Mouse (Mus musculus) stomach, embryonic 15.5 days (tissue): ENCODE results near the gene Exoc2. TPM values are rescaled to one million over a fixed set of nuclear protein-coding genes. Genes with fewer than 3 reads are reported as not detected.

Experiments
- ATAC-seq: fragments of 200-750 bp; cut with Nextera tagmentation; 2 replicates; pipeline ENCODE4 v1.8.0; 2017; ENCODE audit warnings: low read depth, moderate number of reproducible peaks, moderate TSS enrichment; ENCODE audit not compliant: insufficient read depth, low FRiP score
- H3K27ac ChIP-seq: fragments of 300-500 bp; sonication (generic); 2 replicates; pipeline ENCODE4 v1.5.1; 2015; ENCODE audit warnings: mild to moderate bottlenecking, inconsistent platforms
- H3K27me3 ChIP-seq: fragments of 300-500 bp; sonication (generic); replicated peaks from 2 replicates; pipeline ENCODE4 v1.6.1; 2015; ENCODE audit warnings: inconsistent platforms
- H3K36me3 ChIP-seq: fragments of 300-500 bp; sonication (generic); 2 replicates; pipeline ENCODE4 v1.6.1; 2015; ENCODE audit warnings: inconsistent platforms
- H3K4me1 ChIP-seq: fragments of 300-500 bp; sonication (generic); 2 replicates; pipeline ENCODE4 v1.6.1; 2015; ENCODE audit warnings: inconsistent platforms
- H3K4me2 ChIP-seq: fragments of 300-500 bp; sonication (generic); 2 replicates; pipeline ENCODE4 v1.6.1; 2015; ENCODE audit warnings: mild to moderate bottlenecking, inconsistent platforms
- H3K4me3 ChIP-seq: fragments of 300-500 bp; sonication (generic); replicated peaks from 2 replicates; pipeline ENCODE4 v1.5.1; 2015; ENCODE audit warnings: inconsistent platforms
- H3K9ac ChIP-seq: fragments of 300-500 bp; sonication (generic); 2 replicates; pipeline ENCODE4 v1.6.1; 2015; ENCODE audit warnings: inconsistent platforms
- H3K9me3 ChIP-seq: fragments of 300-500 bp; sonication (generic); 2 replicates; pipeline ENCODE4 v1.6.1; 2016; ENCODE audit warnings: inconsistent platforms
- WGBS: fragments of 180-500 bp; shearing (Covaris S2); methylation state at CpG from one replicate; pipeline ENCODE4 v1.1.7; 2015; 5-methylcytosine and 5-hydroxymethylcytosine counted together
- polyA plus RNA-seq: library from polyadenylated mRNA; unstranded; fragments of >200 nt; fragmentation: Nextera tagmentation; extraction: Ambion mirVana; gene quantifications from 2 replicates; pipeline ENCODE4 v1.2.1, GENCODE M21; 2015

Gene Exoc2
- polyA plus RNA-seq, 1 experiment from 2014 or later = 26.6 TPM

DNA sequence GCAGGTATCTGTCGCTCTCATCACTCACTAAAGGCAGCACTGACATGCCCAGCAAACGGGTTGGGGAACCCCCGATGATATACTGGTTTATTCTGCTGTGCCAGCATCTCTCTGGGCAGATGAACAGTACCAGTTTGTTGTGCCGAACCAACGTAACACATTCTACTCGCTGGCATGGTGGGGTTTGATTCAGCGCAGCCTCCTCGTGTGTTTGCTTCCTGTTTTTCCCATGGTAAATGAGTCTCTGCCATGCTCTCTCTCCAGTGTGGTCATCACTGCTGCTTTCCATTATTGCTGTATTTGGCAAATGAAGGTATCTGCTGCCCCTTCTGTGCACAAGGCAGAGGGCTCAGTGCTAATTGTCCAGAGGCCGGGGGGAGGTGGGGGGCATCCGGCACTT lies 15.8 kb upstream of the Exoc2 start:
- H3K4me1 ChIP-seq = 0 out of 2 replicates have a peak, but pooled peaks cover 10% of the 10 kb centered on the region
- no peak overlapping the region for H3K9ac ChIP-seq
- H3K27ac ChIP-seq = no peak overlapping the region; the same call in 1 of the 2 replicates
- H3K4me2 ChIP-seq = no peak overlapping the region
- 66% methylated on average over 10 of the region's 10 CpGs for WGBS
- no peak for ATAC-seq
- no peaks in the 10 kb centered on the region for H3K27me3 ChIP-seq
- no peaks in the 10 kb centered on the region for H3K36me3 ChIP-seq
- no peak overlapping the region for H3K4me3 ChIP-seq
- no peaks in the 10 kb centered on the region for H3K9me3 ChIP-seq

DNA sequence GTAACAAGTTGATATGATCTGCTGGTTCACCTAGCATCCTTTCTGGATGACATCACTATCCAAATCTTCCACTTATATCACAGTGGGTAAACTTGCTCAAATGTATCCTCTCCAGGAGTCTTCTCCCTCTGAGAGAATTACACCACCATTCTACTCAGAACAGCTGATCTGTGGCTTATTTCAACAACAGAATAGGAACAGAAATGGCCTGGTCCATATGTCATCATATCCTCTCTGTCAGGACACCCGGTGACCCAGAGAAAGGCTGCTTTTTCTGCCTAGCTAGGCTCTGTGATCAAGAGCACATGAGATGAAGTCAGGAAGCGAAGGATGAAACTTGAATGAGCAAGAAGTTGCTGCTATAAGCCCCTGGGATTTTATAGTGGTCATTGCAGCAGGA lies 13.8 kb upstream of the Exoc2 start:
- H3K4me3 ChIP-seq = no peak overlapping the region
- no peak overlapping the region for H3K27ac ChIP-seq
- H3K9me3 ChIP-seq = no peaks in the 10 kb centered on the region
- no peak for ATAC-seq
- 68% methylated on average over 2 of the region's 2 CpGs for WGBS
- H3K4me2 ChIP-seq = no peak overlapping the region
- no peak overlapping the region for H3K9ac ChIP-seq
- 0 out of 2 replicates have a peak, but pooled peaks cover 10% of the 10 kb centered on the region for H3K4me1 ChIP-seq
- H3K27me3 ChIP-seq = no peaks in the 10 kb centered on the region
- no peaks in the 10 kb centered on the region for H3K36me3 ChIP-seq

DNA sequence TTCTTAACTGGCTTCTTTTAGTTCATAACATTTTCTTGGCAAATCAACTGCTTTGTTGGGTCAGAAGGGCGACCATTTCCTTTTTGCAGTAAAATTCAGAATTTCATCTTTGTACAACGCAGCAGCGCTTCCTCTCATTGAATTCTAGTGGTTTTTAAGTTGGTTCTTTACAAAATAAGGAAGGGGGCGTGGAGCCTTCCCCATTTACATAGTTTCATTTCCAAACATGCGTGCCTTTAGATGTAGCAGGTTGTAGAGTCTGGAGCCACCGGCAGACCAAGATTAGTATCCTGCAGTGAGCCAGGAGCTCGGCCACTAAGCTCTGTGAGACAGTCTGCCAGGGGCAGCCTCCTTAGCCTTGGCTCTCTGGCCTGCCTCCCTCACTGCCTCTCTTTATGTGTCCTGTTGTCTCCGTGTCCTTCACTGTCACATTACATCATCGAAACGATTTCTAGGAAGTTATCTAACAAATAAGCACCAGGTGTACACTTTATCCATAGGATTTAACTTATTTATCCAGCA lies 13.1 kb upstream of the Exoc2 start:
- H3K36me3 ChIP-seq = no peaks in the 10 kb centered on the region
- H3K4me3 ChIP-seq = no peak overlapping the region
- no peak overlapping the region for H3K9ac ChIP-seq
- H3K27ac ChIP-seq = peak overlapping the region; percentile 76; the same call in 1 of the 2 replicates
- no peak overlapping the region for H3K4me2 ChIP-seq
- no peaks in the 10 kb centered on the region for H3K9me3 ChIP-seq
- H3K27me3 ChIP-seq = no peaks in the 10 kb centered on the region
- 59% methylated on average over 10 of the region's 10 CpGs for WGBS
- H3K4me1 ChIP-seq = 0 out of 2 replicates have a peak, but pooled peaks cover 10% of the 10 kb centered on the region
- ATAC-seq = no peak

DNA sequence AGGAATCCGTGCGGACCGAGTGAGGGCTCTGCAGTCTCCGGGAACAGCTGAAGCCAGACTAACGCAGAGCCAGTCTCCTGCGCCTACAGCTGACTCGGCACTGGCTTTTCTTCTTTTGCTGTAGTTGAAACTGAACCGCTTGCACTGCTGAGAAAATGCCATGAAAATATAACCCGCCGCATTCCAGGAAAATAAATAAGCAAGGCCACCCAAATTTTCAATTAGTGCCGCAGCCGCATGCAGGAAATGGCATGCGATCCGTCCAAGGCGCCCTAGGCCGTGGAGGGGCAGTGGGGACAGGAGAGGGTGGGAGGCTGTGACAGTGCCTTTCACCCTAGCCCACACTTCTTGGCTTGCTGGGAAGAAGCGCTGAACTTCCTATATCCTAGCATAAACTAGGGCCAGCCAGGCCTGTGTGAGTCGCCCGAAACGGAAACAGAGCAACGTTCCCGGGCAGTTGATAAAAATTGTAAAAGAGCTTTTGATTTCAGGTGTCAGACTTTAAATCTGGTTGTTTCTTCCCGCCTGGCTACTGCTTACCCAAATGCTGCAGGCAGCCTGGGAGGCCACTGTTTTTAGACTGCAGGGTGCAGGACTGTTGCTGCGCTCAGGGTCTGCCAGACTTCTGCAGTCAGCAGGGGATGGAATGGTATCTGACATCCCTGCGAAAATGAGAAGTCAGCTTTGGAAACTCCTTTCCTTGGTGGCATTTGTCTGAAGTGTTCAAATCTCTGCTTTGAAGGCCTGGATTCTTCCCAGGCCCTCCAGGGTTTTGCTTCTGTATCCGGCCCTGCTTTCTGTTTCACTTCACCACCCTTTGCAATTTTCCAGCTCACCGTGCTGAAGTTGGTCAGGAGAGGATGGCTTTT lies 11.9 kb upstream of the Exoc2 start:
- Histone ChIP-seq H3K4me3 (peak overlapping the region; percentile 31), H3K27me3 (no peaks in the 10 kb centered on the region), H3K4me2 (peak overlapping the region; percentile 56), H3K27ac (peak overlapping the region; percentile 76), H3K9ac (peak overlapping the region; percentile 10; the same call in 1 of the 2 replicates), H3K9me3 (no peaks in the 10 kb centered on the region), H3K4me1 (0 out of 2 replicates have a peak, but pooled peaks cover 10% of the 10 kb centered on the region), H3K36me3 (no peaks in the 10 kb centered on the region)
- ATAC-seq = peak; percentile 58; the same call in 1 of the 2 replicates
- WGBS = 13% methylated on average over 27 of the region's 27 CpGs

DNA sequence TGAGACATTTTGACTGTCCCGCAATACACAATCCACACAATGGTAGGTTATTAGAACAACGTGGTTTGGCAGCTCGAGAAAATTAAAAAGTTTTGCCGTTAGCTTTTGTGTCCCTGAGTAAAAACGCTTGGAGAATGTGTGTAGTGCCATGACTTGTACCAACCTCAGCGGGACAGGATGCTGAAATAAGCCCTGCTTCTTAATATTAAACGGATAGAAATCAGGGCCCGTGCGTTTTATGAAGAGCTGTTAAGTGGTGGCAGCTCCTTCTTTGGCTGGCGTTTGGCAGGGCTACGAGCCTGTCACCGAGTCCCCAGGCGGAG lies 11.3 kb upstream of the Exoc2 start:
- ATAC-seq = no peak
- Histone ChIP-seq H3K4me3 (peak overlapping the region; percentile 31), H3K9ac (no peak overlapping the region), H3K27me3 (no peaks in the 10 kb centered on the region), H3K27ac (peak overlapping the region; percentile 76), H3K4me1 (0 out of 2 replicates have a peak, but pooled peaks cover 9% of the 10 kb centered on the region), H3K4me2 (peak overlapping the region; percentile 56), H3K36me3 (no peaks in the 10 kb centered on the region), H3K9me3 (no peaks in the 10 kb centered on the region)
- WGBS = 21% methylated on average over 13 of the region's 13 CpGs

DNA sequence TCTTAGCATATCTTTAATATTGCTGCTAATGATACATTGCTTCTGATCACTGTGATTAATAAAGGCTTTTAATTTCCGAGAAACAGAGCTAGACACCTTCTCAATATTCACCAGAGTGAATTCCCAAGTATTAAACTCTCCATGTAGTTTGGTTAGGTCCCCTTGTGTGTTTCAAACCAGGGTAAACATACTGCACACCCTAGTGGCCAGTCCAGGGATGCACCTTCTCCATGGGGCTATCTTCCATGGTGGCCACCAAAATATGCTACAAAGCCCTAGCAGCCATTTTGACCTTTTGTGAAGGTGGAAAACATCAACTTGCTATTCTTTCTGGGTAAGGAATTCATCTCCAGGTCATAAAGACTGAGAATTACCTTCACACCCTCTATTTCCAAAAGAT lies 7.8 kb upstream of the Exoc2 start:
- Histone ChIP-seq H3K9ac (no peak overlapping the region), H3K9me3 (no peaks in the 10 kb centered on the region), H3K27ac (no peak overlapping the region), H3K4me2 (no peak overlapping the region), H3K36me3 (no peaks in the 10 kb centered on the region), H3K4me1 (0 out of 2 replicates have a peak, but pooled peaks cover 4% of the 10 kb centered on the region), H3K4me3 (no peak overlapping the region), H3K27me3 (no peaks in the 10 kb centered on the region)
- no peak for ATAC-seq
- 67% methylated on average over 1 of the region's 1 CpGs for WGBS

DNA sequence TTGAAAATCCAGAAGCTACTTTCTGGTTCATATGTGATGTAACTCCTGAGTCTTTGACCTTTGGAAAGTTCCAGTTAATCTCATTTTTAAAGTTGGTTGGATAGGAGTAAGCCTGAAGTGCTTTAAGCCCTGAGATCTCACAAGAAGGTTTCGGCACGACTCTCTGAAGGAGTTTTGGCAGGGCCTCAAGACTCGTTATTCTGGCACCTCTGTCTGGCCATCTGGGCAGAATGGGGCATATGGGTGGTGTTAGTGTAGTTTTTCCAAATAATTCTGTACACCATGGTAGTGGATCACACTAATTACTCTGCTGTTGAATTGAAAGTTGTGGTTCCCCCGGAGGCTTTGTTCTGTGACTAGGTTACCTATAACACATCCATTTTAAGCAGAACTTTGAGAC lies 4.3 kb upstream of the Exoc2 start:
- no peak for ATAC-seq
- Histone ChIP-seq H3K9me3 (no peaks in the 10 kb centered on the region), H3K27ac (no peak overlapping the region), H3K4me3 (no peak overlapping the region), H3K4me2 (no peak overlapping the region), H3K27me3 (no peaks in the 10 kb centered on the region), H3K36me3 (no peaks in the 10 kb centered on the region), H3K9ac (no peak overlapping the region), H3K4me1 (no peaks in the 10 kb centered on the region)
- 57% methylated on average over 4 of the region's 4 CpGs for WGBS

DNA sequence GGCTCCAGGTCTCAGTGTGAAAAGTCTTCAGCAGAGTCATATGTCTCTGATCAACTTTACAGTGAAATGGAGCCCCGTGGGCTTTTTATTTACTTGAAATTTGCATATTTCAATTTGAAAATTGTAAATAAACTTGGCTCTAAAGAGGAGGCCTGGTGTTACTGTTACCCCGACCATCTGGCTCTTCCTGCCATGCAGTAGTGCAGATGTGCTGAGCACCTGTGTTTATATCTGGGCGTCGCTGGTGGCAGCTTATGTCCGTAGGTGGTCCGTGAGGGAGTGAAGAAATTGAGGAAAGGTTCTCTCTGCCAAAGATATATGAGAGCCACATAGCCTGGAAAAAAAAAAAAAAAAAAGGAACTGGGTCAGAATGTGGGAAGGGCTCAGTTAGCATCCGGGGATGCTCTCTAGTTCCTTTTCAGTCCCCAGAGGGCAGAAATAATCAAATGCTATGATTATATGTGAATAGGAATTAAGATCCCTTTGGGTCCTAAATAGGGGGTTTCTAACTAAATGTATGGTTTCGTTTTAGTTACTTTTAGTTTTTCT lies 2.7 kb upstream of the Exoc2 start:
- H3K4me3 ChIP-seq = no peak overlapping the region
- H3K4me2 ChIP-seq = no peak overlapping the region
- no peaks in the 10 kb centered on the region for H3K36me3 ChIP-seq
- no peak overlapping the region for H3K27ac ChIP-seq
- H3K9ac ChIP-seq = no peak overlapping the region
- no peaks in the 10 kb centered on the region for H3K27me3 ChIP-seq
- H3K4me1 ChIP-seq = no peaks in the 10 kb centered on the region
- H3K9me3 ChIP-seq = no peaks in the 10 kb centered on the region
- ATAC-seq = no peak
- WGBS = 30% methylated on average over 8 of the region's 8 CpGs

DNA sequence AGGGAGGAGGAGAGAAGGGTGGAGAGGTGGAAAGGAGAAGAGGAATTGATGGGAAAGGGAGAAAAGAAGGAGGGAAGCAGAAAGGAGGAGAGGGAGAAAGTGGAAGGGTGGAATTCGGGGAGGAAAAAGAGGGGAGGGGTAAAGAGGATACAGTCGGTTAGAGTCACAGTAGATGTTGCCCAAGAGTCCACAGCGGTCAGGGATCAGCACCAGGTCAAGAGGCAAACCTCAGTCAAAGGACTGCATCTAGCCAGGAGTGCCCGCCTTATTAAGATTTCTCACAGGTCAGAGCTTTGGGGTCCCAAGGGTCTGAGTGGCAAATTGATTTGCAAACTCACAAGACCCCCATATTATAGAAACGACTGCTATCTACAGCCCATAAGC lies 346 bp upstream of the Exoc2 start:
- ATAC-seq = peak; percentile 16; the same call in 1 of the 2 replicates
- Histone ChIP-seq H3K27me3 (no peaks in the 10 kb centered on the region), H3K9me3 (no peaks in the 10 kb centered on the region)

DNA sequence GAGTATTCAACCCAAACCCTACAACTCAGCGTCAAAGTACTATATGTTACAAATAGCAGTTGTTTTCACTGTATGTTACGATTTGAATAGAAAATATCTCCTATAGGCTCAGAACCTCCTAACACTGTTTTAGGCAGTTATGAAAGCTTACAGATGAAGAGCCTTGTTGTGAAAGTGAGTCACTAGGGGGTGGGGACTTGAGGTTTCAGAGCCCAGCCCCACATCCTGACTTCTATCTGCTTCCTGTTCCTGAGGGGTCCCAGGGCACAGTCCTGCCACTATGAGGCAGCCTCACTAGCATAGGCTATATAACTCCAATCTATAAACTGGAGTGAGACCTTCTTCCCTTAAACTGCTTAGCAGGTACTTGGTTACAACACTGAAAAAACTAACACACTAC lies 1.8 kb downstream of the Exoc2 start:
- no peak overlapping the region for H3K9ac ChIP-seq
- WGBS = 80% methylated on average over 2 of the region's 2 CpGs
- no peak for ATAC-seq
- H3K27me3 ChIP-seq = no peaks in the 10 kb centered on the region
- no peaks in the 10 kb centered on the region for H3K9me3 ChIP-seq
- no peak overlapping the region for H3K4me3 ChIP-seq
- H3K36me3 ChIP-seq = no peaks in the 10 kb centered on the region
- H3K27ac ChIP-seq = no peak overlapping the region
- H3K4me2 ChIP-seq = no peak overlapping the region
- 0 out of 2 replicates have a peak, but pooled peaks cover 7% of the 10 kb centered on the region for H3K4me1 ChIP-seq

More for the DNA sequence above, 346 bp upstream of the Exoc2 start:
- 22% methylated on average over 5 of the region's 5 CpGs for WGBS
- H3K4me1 ChIP-seq = no peaks in the 10 kb centered on the region
- H3K4me3 ChIP-seq = peak overlapping the region; percentile 90
- H3K36me3 ChIP-seq = no peaks in the 10 kb centered on the region
- no peak overlapping the region; the same call in 1 of the 2 replicates for H3K9ac ChIP-seq
- no peak overlapping the region for H3K27ac ChIP-seq
- peak overlapping the region; percentile 55 for H3K4me2 ChIP-seq

DNA sequence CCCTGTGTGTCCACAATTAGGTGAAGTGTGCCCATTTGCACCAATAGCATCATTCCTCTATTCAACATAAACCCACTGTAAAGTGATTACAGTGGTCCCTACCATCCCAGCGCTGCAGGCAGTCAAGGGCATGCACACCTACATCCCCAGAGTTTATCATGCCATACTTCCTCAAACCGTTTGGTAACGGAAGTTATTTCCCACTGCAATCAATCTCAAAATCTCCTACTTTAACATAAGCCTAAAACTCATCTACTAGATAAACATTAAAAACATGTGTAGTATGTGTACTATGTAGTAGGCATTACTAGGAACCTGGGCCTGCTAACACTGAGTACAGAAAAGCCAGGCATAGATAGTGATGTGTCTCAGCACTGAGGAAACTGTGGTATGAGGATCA lies 2.8 kb downstream of the Exoc2 start:
- WGBS = 69% methylated on average over 3 of the region's 3 CpGs
- peaks cover 11% of the 10 kb centered on the region; the same call in 1 of the 2 replicates for H3K4me1 ChIP-seq
- no peak overlapping the region for H3K4me2 ChIP-seq
- no peak for ATAC-seq
- H3K4me3 ChIP-seq = no peak overlapping the region
- no peaks in the 10 kb centered on the region for H3K27me3 ChIP-seq
- H3K9me3 ChIP-seq = no peaks in the 10 kb centered on the region
- H3K27ac ChIP-seq = no peak overlapping the region
- no peak overlapping the region for H3K9ac ChIP-seq
- no peaks in the 10 kb centered on the region for H3K36me3 ChIP-seq

DNA sequence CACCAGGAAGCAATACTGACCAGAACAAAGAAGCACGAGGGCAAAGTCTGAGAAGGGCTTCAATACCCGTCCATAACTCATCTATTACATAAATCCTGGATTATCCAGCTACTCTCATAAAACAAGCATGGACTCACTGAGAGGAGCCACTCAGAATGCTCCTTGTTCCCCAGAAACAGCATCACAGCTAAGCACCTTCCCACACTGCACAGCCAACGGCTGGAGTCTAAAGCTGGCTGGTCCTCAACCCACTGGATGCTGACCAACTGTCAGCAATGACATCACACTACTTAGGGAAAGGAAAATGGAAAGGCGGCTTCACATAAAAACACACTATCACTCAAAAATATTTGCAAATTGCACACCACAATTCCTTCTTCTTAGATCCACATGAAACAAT lies 5.6 kb downstream of the Exoc2 start:
- Histone ChIP-seq H3K4me1 (peaks cover 11% of the 10 kb centered on the region; the same call in 1 of the 2 replicates), H3K36me3 (no peaks in the 10 kb centered on the region), H3K9me3 (no peaks in the 10 kb centered on the region), H3K4me2 (no peak overlapping the region), H3K4me3 (no peak overlapping the region), H3K27ac (no peak overlapping the region), H3K9ac (no peak overlapping the region), H3K27me3 (no peaks in the 10 kb centered on the region)
- ATAC-seq = 0 out of 2 replicates have a peak, but pooled peaks have one; percentile 32
- WGBS = 50% methylated on average over 4 of the region's 4 CpGs
